Mouse (Mus musculus): ENCODE measurements around the gene Sft2d1. TPM values are rescaled to one million over a fixed set of nuclear protein-coding genes. Genes with fewer than 3 reads are reported as not detected.
"Not testable (repeated sequence)": the region's sequence is repeated elsewhere in the genome, so short reads cannot be mapped to it uniquely, and the experiment has no call there.

The Sft2d1 gene
- polyA plus RNA-seq (2016; fragmentation: Nextera tagmentation; extraction: Ambion mirVana): 67.1 and 81.1 TPM in 2 replicates

DNA sequence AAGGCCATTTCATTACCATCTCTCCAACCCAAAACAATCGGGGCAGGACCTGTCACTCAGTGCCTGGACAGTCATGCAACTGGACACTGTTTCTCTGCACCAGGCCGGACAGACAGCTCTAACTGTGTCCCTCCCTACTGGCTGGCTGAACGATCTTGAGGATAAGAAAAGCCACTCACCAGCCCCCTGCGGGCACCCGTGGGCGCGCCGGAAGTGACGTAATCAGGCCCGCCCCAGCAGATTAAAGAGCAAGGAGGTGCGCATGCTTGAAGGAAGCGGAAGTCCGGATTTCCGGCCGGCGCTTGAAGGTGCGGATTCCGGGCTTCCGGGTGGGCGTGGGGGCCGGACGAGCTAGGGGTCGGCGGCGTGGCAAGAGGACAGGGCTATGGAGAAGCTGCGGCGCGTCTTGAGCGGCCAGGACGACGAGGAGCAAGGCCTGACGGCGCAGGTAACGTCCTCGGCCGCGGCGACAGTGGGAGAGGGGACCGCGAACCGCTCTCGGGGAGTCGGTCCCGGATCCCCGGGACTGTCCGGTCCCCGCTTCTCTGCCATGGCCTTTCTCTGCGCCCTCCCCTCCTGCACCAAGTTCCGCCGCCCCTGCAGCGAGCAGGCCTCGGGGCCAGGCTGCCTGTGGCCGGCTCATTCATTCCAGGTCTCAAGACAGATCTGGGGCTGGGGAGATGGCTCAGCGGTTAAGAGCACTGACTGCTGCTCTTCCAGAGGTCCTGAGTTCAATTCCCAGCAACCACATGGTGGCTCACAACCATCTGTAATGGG, at the start of gene Sft2d1:
Gene Sft2d1 (plus strand): TSS at position 265 of the 777 bp plus-strand sequence.
- Histone ChIP-seq H3K9me3 (replicated peaks) (no peaks in the 10 kb centered on the region), H3K27me3 (ENCODE audit: low read depth, poor library complexity, severe bottlenecking) (no peaks in the 10 kb centered on the region), H3K36me3 (no peaks in the 10 kb centered on the region), H3K4me1 (peaks cover 24% of the 10 kb centered on the region), H3K27ac (replicated peaks) (peak within 1 kb of the TSS; percentile 80), H3K4me3 (peak within 1 kb of the TSS; percentile 90)
- WGBS: under 1% methylated on average over 54 of the region's 54 CpGs
- peak; percentile 96 for DNase-seq (ENCODE audit: low spot score)

GRCm38 (mm10) chr17:8264638-8265037, 46.3 kb upstream of the Sft2d1 start:
- not testable (repeated sequence) for H3K36me3 ChIP-seq; H3K27me3 ChIP-seq (ENCODE audit: low read depth, poor library complexity, severe bottlenecking); H3K27ac ChIP-seq (replicated peaks); H3K4me3 ChIP-seq; H3K4me1 ChIP-seq; H3K9me3 ChIP-seq (replicated peaks)
- peak; percentile 31 for DNase-seq (ENCODE audit: low spot score)
- WGBS: 11% methylated on average over 7 of the region's 7 CpGs

DNA sequence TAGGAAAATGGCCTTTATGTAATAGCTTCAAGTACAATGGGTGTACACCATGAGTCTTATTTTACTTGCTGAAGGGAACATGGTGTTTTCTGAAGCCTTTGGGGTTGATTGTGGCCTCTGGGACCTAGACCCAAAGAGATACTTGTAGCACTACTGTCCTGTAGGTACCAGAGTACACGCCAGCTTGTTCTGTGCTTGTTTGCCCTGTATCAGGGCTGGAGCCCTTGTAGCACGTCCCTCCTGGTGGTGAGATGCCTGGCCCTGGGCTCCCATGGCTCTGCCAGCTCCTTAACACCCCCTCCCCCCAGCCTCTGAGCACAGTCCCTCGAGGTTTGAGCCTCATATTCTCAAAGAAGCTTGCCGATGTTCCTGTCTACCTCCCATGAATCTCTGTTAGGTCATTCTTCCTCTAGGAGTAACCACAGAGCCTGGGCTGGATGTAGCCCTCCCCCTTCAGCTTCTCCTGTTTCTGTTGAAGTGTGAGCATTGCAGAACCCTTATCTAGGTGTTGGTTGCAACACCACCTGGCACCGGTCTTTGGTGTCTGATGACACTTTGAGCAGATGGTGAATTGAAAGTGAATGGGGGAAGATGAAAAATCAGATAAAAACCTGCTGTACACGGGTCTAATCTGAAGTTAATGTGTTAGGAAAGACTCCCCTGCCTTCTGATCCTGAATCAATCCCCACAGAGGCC, 38.7 kb upstream of the Sft2d1 start:
- Histone ChIP-seq H3K27ac (replicated peaks) (no peak overlapping the region), H3K27me3 (ENCODE audit: low read depth, poor library complexity, severe bottlenecking) (0 out of 2 replicates have a peak, but pooled peaks cover 10% of the 10 kb centered on the region), H3K4me1 (no peaks in the 10 kb centered on the region), H3K9me3 (replicated peaks) (no peaks in the 10 kb centered on the region), H3K4me3 (no peak overlapping the region), H3K36me3 (no peaks in the 10 kb centered on the region)
- DNase-seq (ENCODE audit: low spot score): no peak
- WGBS: 61% methylated on average over 6 of the region's 6 CpGs

- Histone ChIP-seq H3K9me3 (replicated peaks) (no peaks in the 10 kb centered on the region), H3K36me3 (no peaks in the 10 kb centered on the region), H3K27ac (replicated peaks) (no peak overlapping the region), H3K4me3 (no peak overlapping the region), H3K27me3 (ENCODE audit: low read depth, poor library complexity, severe bottlenecking) (0 out of 2 replicates have a peak, but pooled peaks cover 10% of the 10 kb centered on the region), H3K4me1 (no peaks in the 10 kb centered on the region)
- no peak for DNase-seq (ENCODE audit: low spot score)
- 79% methylated on average over 6 of the region's 6 CpGs for WGBS
These were observed 38.0 kb upstream of the Sft2d1 start for GRCm38 (mm10) chr17:8272951-8273350.

DNA sequence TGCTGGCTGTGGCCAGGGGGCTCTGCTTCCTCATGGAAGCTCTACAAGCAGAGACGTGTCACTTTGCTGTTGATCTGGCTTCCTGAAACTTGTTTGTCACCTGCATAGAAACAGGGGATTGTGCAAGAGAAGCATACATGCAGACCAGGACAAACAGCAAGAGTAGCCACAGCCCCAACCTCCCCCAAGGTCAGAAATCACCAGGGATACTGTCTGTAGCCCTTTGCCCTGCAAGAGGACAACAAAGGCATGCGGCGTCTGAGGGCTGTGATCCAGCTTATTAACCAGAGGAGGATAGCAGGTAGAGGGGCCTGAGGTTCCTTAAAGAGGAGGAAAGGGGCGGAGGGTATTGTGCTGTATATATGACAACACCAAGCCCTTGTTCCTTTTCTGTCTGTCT, 34.8 kb upstream of the Sft2d1 start:
- DNase-seq (ENCODE audit: low spot score): no peak
- Histone ChIP-seq H3K36me3 (no peaks in the 10 kb centered on the region), H3K27ac (replicated peaks) (no peak overlapping the region), H3K9me3 (replicated peaks) (no peaks in the 10 kb centered on the region), H3K4me1 (no peaks in the 10 kb centered on the region), H3K4me3 (no peak overlapping the region), H3K27me3 (ENCODE audit: low read depth, poor library complexity, severe bottlenecking) (0 out of 2 replicates have a peak, but pooled peaks cover 10% of the 10 kb centered on the region)
- 71% methylated on average over 4 of the region's 4 CpGs for WGBS

GRCm38 (mm10) chr17:8276680-8277079, 34.2 kb upstream of the Sft2d1 start:
- no peak for DNase-seq (ENCODE audit: low spot score)
- WGBS: 82% methylated on average over 7 of the region's 7 CpGs
- Histone ChIP-seq H3K9me3 (replicated peaks) (no peaks in the 10 kb centered on the region), H3K4me3 (no peak overlapping the region), H3K4me1 (no peaks in the 10 kb centered on the region), H3K36me3 (no peaks in the 10 kb centered on the region), H3K27ac (replicated peaks) (no peak overlapping the region), H3K27me3 (ENCODE audit: low read depth, poor library complexity, severe bottlenecking) (0 out of 2 replicates have a peak, but pooled peaks cover 10% of the 10 kb centered on the region)

DNA sequence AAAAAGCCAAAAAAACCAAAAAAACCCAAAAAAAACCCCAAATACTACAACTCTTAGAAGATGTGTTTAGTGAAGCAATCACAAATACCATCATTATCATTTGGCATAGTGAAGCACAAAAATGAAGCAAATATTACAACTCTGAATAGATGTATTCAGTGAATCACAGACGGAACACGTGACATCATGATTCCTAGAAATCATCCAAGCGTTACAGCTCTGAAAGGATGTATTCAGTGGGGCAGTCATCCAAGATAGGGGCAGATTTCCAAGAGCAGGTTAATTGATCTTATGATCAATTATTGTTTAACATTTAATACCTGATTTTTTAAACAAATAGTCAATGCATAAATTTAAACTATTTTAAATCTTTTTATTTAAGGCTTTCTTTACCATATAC, 33.6 kb upstream of the Sft2d1 start:
- Histone ChIP-seq H3K4me3 (no peak overlapping the region), H3K36me3 (no peaks in the 10 kb centered on the region), H3K27ac (replicated peaks) (no peak overlapping the region), H3K4me1 (no peaks in the 10 kb centered on the region), H3K9me3 (replicated peaks) (no peaks in the 10 kb centered on the region), H3K27me3 (ENCODE audit: low read depth, poor library complexity, severe bottlenecking) (0 out of 2 replicates have a peak, but pooled peaks cover 10% of the 10 kb centered on the region)
- WGBS: 86% methylated on average over 3 of the region's 3 CpGs
- DNase-seq (ENCODE audit: low spot score): no peak

DNA sequence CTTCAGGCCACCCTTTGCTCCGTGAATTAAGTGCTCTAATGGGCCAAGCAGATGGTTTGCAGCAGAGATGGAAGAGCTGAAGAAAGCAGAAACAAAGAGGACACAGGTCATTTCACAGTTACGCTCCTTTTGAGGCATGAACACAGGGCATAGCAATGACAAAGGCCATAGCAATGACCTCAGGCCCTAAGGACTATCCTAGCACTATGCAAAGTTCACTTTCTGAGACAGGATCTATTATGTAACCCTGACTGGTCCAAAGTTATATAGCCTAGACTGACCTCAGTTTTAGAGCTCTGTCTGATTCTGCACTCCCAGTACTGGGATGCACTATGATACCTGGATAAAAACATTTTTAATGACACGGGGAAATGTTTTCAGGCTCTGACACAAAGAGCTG, 32.5 kb upstream of the Sft2d1 start:
- Histone ChIP-seq H3K27me3 (ENCODE audit: low read depth, poor library complexity, severe bottlenecking) (0 out of 2 replicates have a peak, but pooled peaks cover 10% of the 10 kb centered on the region), H3K9me3 (replicated peaks) (no peaks in the 10 kb centered on the region), H3K4me3 (no peak overlapping the region), H3K36me3 (no peaks in the 10 kb centered on the region), H3K27ac (replicated peaks) (no peak overlapping the region), H3K4me1 (peaks cover 10% of the 10 kb centered on the region)
- no peak for DNase-seq (ENCODE audit: low spot score)
- WGBS: 69% methylated on average over 3 of the region's 3 CpGs

DNA sequence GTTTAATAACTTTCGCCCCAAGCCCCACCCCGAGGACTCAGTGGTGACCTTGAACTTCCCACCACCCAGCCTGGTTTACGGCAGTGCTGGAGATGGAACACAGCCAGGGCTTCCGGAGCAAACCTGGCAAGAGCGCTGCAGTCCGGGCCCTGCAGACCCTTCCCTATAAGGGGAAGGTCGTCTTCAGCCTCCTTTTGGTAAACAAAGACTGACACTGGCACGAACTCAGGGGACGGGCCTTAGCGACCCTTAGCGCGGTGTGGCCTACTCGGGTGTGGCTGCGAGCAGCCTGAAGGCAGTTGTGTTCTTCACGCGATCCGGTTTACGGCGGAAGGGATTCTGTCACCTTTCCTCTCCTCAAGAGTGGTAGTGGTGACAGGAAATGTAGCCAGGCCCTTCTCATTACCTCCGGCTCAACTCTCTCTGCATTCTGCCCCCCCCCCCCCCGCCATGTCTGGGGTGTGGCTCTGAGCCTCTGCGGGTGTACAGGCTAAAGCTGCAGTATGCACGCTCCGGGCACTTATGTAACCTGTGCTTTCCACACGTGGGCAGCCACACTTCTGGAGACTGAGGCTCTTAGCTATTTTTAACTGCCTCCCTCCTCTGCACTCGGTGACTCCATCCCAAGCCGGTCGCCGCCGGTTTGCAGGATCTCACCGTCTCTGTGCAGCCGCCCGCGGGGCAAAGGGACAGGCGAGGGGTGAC, 27.9 kb upstream of the Sft2d1 start, which contains the start of gene Mpc1:
Gene Mpc1 (plus strand): TSS at position 84 of the 705 bp plus-strand sequence.
- peaks cover 21% of the 10 kb centered on the region for H3K27me3 ChIP-seq (ENCODE audit: low read depth, poor library complexity, severe bottlenecking)
- H3K4me3 ChIP-seq: peak within 1 kb of the TSS; percentile 87
- DNase-seq (ENCODE audit: low spot score): peak; percentile 57
- no peaks in the 10 kb centered on the region for H3K9me3 ChIP-seq (replicated peaks)
- H3K27ac ChIP-seq (replicated peaks): peak within 1 kb of the TSS; percentile 92
- WGBS: 2% methylated on average over 35 of the region's 35 CpGs
- no peaks in the 10 kb centered on the region for H3K36me3 ChIP-seq
- peaks cover 26% of the 10 kb centered on the region for H3K4me1 ChIP-seq

GRCm38 (mm10) chr17:8283526-8284253, 27.2 kb upstream of the Sft2d1 start:
- H3K27ac ChIP-seq (replicated peaks): peak overlapping the region; percentile 92
- H3K27me3 ChIP-seq (ENCODE audit: low read depth, poor library complexity, severe bottlenecking): peaks cover 21% of the 10 kb centered on the region
- under 1% methylated on average over 77 of the region's 77 CpGs for WGBS
- peak overlapping the region; percentile 87 for H3K4me3 ChIP-seq
- H3K4me1 ChIP-seq: peaks cover 26% of the 10 kb centered on the region
- DNase-seq (ENCODE audit: low spot score): peak; percentile 95
- H3K9me3 ChIP-seq (replicated peaks): no peaks in the 10 kb centered on the region
- no peaks in the 10 kb centered on the region for H3K36me3 ChIP-seq

GRCm38 (mm10) chr17:8284254-8284661, 26.6 kb upstream of the Sft2d1 start:
- DNase-seq (ENCODE audit: low spot score): peak; percentile 26
- peak overlapping the region; percentile 92 for H3K27ac ChIP-seq (replicated peaks)
- WGBS: 1% methylated on average over 32 of the region's 32 CpGs
- no peaks in the 10 kb centered on the region for H3K36me3 ChIP-seq
- peak overlapping the region; percentile 87 for H3K4me3 ChIP-seq
- peaks cover 26% of the 10 kb centered on the region for H3K4me1 ChIP-seq
- no peaks in the 10 kb centered on the region for H3K9me3 ChIP-seq (replicated peaks)
- peaks cover 21% of the 10 kb centered on the region for H3K27me3 ChIP-seq (ENCODE audit: low read depth, poor library complexity, severe bottlenecking)

GRCm38 (mm10) chr17:8285056-8285455, 25.8 kb upstream of the Sft2d1 start:
- Histone ChIP-seq H3K27me3 (ENCODE audit: low read depth, poor library complexity, severe bottlenecking) (peaks cover 21% of the 10 kb centered on the region), H3K4me3 (peak overlapping the region; percentile 87), H3K4me1 (peaks cover 26% of the 10 kb centered on the region), H3K27ac (replicated peaks) (no peak overlapping the region), H3K36me3 (0 out of 2 replicates have a peak, but pooled peaks cover 3% of the 10 kb centered on the region), H3K9me3 (replicated peaks) (no peaks in the 10 kb centered on the region)
- 48% methylated on average over 8 of the region's 8 CpGs for WGBS
- DNase-seq (ENCODE audit: low spot score): no peak
